Comparison of ENCODE assay signal across 8 mouse cellular contexts in the genomic region with DNA sequence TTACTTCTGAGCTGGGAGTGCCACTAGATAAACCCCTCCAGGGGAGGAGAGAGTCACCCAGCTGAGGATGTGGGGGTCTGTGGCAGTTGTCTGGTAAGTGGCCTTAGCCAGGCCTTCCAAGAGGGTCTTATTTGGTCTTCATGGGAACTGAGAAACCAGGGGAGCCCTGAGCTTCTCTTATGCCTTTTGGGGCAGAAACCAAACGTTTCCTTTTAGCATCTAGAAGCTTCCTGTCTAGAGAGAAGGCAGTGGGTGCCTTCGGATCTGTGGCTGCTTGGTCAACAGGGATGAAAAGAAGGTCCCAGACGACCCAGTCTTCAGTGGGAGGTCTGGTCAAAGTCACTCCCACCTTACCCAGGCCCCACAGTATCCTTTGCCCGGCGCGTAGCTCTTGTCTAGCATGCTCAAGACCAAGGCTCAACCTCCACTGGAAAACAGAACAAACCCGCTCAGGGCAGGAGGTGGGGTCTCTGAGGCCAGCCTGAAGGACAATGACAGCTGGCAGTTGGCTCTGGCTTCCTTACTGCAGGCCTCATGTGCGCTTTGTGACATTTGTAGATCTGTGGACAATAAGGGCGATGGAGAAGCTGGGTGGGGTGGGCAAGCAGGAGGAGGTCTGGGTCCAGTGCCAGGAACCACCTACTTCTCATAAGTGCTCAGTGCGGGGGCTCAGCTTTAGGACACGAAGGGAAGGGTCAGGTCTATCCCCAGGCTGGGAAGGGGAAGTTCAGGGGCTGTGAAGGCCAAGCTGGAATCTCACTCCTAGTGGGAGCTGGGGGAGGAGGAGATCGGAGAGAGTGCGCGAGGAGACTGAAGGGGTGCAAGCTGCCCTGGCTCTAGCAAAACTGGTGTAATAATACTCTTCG. TPM values are rescaled to one million over a fixed set of nuclear protein-coding genes. Genes with fewer than 3 reads are reported as not detected.
A peak's percentile ranks its signal among the peaks of the same experiment; 100 is the strongest.
DNase-seq lines count a peak whose midpoint lies in the region; ATAC-seq and TF ChIP-seq lines count a peak whose summit lies in the region.

A gene (plus strand): TSS at position 27 of the 866 bp plus-strand sequence.

- peak within 1 kb of the TSS; percentile 27 for H3K4me2 ChIP-seq in myocyte (ENCODE audit: low read depth)

- ATAC-seq in inflammation-experienced regulatory T-cells, adult 6 months, result peak; percentile 59

- TF ChIP-seq POLR2A in liver, adult 2 months (IDR thresholded peaks at IDR 0.05; ENCODE audit: extremely low read depth, insufficient read depth, low read length), result no peak
- no peak for TF ChIP-seq POLR2A in myocyte (IDR thresholded peaks at IDR 0.05; ENCODE audit: insufficient read length, low read depth)

- no peaks in the 10 kb centered on the region for H3K9me3 ChIP-seq in erythroblast, embryonic 14.5 days (ENCODE audit: control insufficient read depth, low read length)

- H3ac ChIP-seq in myocyte (ENCODE audit: control insufficient read depth, insufficient read length), result no peak within 1 kb of the TSS

- DNase-seq in liver, adult 2 months (ENCODE audit: extremely low read depth, low read depth, low spot score), result no peak
- DNase-seq in liver, result no peak
- DNase-seq in c-Kit-positive CD71-positive TER-119-positive erythroid progenitor cells, embryonic 14.5 days (ENCODE audit: low spot score), result no peak
- DNase-seq in cerebellum, adult 11 months, result no peak
- DNase-seq in urinary bladder, postnatal 10 days (ENCODE audit: low spot score), result no peak

- no peaks in the 10 kb centered on the region for H3K27me3 ChIP-seq in liver, adult 2 months (ENCODE audit: control insufficient read depth, insufficient read depth, low read length)
- peaks cover 5% of the 10 kb centered on the region; the same call in 1 of the 2 replicates for H3K27me3 ChIP-seq in erythroblast, embryonic 14.5 days (ENCODE audit: control insufficient read depth)
- no peaks in the 10 kb centered on the region for H3K27me3 ChIP-seq in myocyte (ENCODE audit: control insufficient read depth, insufficient read depth, insufficient read length)

- no peak for TF ChIP-seq CTCF in liver, adult 2 months (IDR thresholded peaks at IDR 0.05; ENCODE audit: low read depth, low read length)

- H3K79me2 ChIP-seq in liver, adult 2 months (ENCODE audit: control insufficient read depth, insufficient read depth, low read length), result no peaks in the 10 kb centered on the region
- no peaks in the 10 kb centered on the region for H3K79me2 ChIP-seq in myocyte (ENCODE audit: control insufficient read depth, insufficient read depth)

- 61% methylated on average over 15 of the region's 15 CpGs for WGBS in liver, adult 2 months

- 0 out of 2 replicates have a peak within 1 kb of the TSS, but pooled peaks have one; percentile 13 for H3K9ac ChIP-seq in liver, adult 2 months (ENCODE audit: low read depth, low read length)

- peak within 1 kb of the TSS; percentile 21 for H3K4me3 ChIP-seq in liver, adult 2 months (ENCODE audit: insufficient read depth, low read depth, low read length)
- H3K4me3 ChIP-seq in erythroblast, embryonic 14.5 days (replicated peaks), result peak within 1 kb of the TSS; percentile 36
- H3K4me3 ChIP-seq in myocyte, result no peak within 1 kb of the TSS

- no peaks in the 10 kb centered on the region for H3K36me3 ChIP-seq in liver, adult 2 months (ENCODE audit: control insufficient read depth, insufficient read depth, low read length)
- no peaks in the 10 kb centered on the region for H3K36me3 ChIP-seq in erythroblast, embryonic 14.5 days (ENCODE audit: control insufficient read depth)
- H3K36me3 ChIP-seq in myocyte (ENCODE audit: control insufficient read depth, insufficient read depth), result no peaks in the 10 kb centered on the region

- no peaks in the 10 kb centered on the region for H3K4me1 ChIP-seq in liver, adult 2 months (ENCODE audit: control insufficient read depth, insufficient read depth, low read length)
- peaks cover 7% of the 10 kb centered on the region for H3K4me1 ChIP-seq in erythroblast, embryonic 14.5 days (ENCODE audit: control insufficient read depth)

- no peak within 1 kb of the TSS for H3K27ac ChIP-seq in liver, adult 2 months (replicated peaks; ENCODE audit: insufficient read depth, low read depth, low read length)

TF ChIP-seq in myocyte, 11 proteins besides CTCF, POLR2A, EP300 and RAD21:
- TF ChIP-seq MYOD1 (IDR thresholded peaks at IDR 0.05; ENCODE audit: control insufficient read depth in 1 of 3, insufficient read length in 2 of 3, low read depth in 2 of 3) (peak in 2 of 3 experiments; percentile 84 to 87), REST (IDR thresholded peaks at IDR 0.05; ENCODE audit: insufficient read depth, insufficient read length) (no peak), MYOG (IDR thresholded peaks at IDR 0.05; ENCODE audit: control insufficient read depth in 1 of 3, insufficient read depth in 1 of 3, insufficient read length in 2 of 3, low read depth in 2 of 3) (peak in 1 of 3 experiments; percentile 15), SRF (IDR thresholded peaks at IDR 0.05; ENCODE audit: control insufficient read depth, insufficient read length, low read depth) (no peak), TCF3 (IDR thresholded peaks at IDR 0.05; ENCODE audit: insufficient read length, low read depth) (no peak)

RNA-seq across cellular contexts. Expression of the gene that starts here (rescaled TPM):
- not detected in 2 replicates for total RNA-seq in liver, adult 2 months (2014; rRNA removed)
- polyA plus RNA-seq in liver, adult 2 months (2012; rRNA removed), result not detected in 2 replicates
- polyA plus RNA-seq in erythroblast, embryonic 14.5 days (2012), result not detected in 2 replicates
- polyA plus RNA-seq in inflammation-experienced regulatory T-cells, adult 6 months (2017; shearing (Covaris generic)), result not detected
- 0.16 TPM for polyA plus RNA-seq in myocyte (2012; fragmentation: generic; extraction: Trizol)

Comparison
In these comparisons a context has a peak if more than half of its experiments do, and no peak if none do; other contexts are left out.
1. Peak in ATAC-seq in inflammation-experienced regulatory T-cells, adult 6 months; RNA of the gene not detected or under 1 TPM.